Mouse (Mus musculus): ENCODE data around the gene Nlrp10.

Gene Nlrp10

GRCm38 (mm10) chr7:108929726-108930393 lies at the start of gene Nlrp10:
TSS of gene Nlrp10 (minus strand) at chr7:108930178.
- DNase-seq: no peak

DNA sequence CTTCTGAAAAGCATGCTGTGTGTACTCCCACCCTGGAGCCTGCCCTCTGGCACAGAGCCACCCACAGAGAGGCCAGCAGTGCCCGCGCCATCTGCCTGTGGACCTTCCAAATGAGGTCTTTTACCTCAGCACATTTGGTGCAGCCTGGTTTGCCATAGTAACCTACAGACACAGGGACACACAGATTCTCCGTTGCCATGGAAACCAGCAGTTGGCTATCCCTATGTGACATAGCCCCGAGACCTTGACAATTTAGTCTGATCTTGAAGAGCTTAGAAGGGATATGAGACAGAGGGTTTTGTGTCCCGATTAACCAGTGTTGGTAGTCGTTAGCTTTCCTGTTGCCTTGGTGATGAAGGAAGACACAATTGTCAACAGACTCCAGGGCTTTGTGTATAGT lies 42.3 kb upstream of the Nlrp10 start:
- DNase-seq: peak; percentile 33 to 59

GRCm38 (mm10) chr7:108968201-108968600 lies 38.2 kb upstream of the Nlrp10 start:
- DNase-seq: no peak

GRCm38 (mm10) chr7:108966742-108967362 lies 36.9 kb upstream of the Nlrp10 start:
- peak; percentile 63 to 75 for DNase-seq

DNA sequence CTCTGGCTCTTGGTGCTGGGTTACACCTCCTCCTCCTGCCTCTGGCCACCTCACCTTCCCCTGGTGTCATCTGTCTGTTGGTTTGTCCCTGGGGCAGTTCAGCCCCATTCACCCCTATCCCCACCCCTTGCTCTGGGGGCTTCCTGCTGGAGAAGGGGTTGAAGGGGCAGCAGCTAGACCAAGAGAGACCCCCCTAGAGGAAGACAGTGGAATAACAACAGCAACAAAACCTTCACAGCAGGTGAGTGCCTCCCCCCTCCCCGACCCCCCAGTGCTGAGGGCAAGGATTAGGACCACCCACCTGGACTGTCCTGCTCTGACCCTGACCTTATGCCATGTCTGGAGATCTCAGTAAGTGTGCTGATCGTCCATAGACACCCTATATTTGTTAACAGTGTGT lies 36.0 kb upstream of the Nlrp10 start:
- no peak for DNase-seq

DNA sequence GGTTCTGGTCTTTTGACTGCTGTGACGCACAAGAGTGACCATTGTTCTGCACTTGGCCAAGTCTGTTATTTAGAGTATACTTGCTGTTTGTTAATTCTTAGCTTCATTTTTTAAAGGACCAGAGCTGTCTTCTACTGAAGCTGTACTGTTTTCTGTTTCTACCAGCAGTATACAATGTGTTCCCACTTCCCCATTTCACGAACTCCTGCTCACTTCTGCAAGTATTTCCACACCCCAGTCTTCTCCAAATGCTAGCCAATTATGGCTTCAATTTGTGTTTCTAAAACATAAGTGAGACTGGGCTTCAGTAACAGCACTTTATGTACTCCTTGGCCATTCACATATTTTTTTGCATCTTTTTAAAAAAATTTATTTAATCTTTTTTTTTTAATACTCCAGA lies 27.8 kb upstream of the Nlrp10 start:
- no peak for DNase-seq

- peak in 1 of 2 experiments; percentile 35 for DNase-seq
Observed at GRCm38 (mm10) chr7:108954185-108954584, 24.2 kb upstream of the Nlrp10 start.

DNA sequence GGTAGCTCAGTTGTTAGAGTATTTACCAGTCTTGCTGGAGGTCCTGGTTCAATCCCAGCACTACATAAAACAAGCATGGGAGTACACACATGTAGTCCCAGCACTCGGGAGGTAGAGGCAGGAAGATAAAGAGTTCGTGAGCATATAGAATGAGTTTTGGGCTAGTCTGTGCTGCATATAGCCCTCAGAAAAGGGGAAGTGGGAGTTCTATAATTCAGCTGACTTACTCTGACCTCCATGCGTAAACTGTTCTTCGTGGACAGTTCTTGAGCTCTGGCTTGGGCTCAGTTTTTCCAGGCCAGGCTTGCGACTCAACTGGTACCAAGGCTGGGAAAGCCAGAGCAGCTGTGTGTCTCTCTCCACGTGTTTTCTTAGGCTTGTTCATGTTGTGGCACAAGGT lies 22.8 kb upstream of the Nlrp10 start:
- no peak for DNase-seq

GRCm38 (mm10) chr7:108950762-108951331 lies 20.9 kb upstream of the Nlrp10 start:
- DNase-seq: peak; percentile 54 to 59

- peak; percentile 65 to 69 for DNase-seq
Observed at GRCm38 (mm10) chr7:108950312-108950761, 20.4 kb upstream of the Nlrp10 start, which contains the start of gene Tub. TSS of gene Tub (plus strand) at chr7:108950338.

DNA sequence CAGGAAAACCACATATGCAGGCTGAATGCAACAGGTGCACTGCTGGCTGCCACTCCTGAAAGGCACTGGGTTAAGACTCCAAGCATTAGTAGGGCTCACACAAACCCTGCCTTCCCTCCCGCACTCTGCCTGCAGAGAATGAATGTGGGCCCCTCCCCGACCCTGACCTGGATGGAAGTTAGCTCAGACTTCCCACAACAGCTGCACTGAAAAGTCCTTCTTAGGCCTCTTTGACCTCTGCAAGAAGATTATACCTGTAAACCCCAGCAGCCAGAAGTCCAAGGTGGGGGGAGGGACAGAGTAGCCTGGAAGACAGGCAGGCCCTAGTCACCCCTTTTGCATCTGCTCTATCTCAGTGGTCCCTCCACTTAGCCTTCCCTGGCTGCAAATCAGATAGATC lies 19.3 kb upstream of the Nlrp10 start:
- no peak for DNase-seq

GRCm38 (mm10) chr7:108948611-108949010 lies 18.6 kb upstream of the Nlrp10 start:
- no peak for DNase-seq

GRCm38 (mm10) chr7:108944002-108944401 lies 14.0 kb upstream of the Nlrp10 start:
- DNase-seq: peak; percentile 34 to 67

- DNase-seq: no peak
Observed at GRCm38 (mm10) chr7:108941466-108941865, 11.5 kb upstream of the Nlrp10 start.

GRCm38 (mm10) chr7:108936591-108936990 lies 6.6 kb upstream of the Nlrp10 start:
- DNase-seq: no peak

- DNase-seq: no peak
Observed at GRCm38 (mm10) chr7:108935411-108935810, 5.4 kb upstream of the Nlrp10 start.

DNA sequence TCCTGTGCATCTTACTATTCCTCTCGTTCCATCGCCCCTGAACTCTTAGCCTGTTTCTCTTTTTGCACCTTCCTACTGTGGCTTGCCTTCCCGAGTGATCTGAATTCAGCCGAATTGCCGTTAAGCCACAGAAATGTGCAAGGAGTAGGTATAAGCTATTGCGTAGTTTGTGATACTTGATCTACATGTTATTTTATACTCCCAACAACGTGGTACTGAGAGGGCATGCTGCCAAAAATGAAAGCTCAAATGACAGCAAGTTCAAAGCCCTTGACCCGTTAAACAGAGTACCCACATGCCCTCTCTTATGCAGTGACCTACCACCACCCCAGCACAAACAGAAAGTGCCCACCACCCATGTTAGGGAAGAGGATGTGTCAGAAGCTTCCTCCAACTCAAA lies 4.9 kb upstream of the Nlrp10 start:
- DNase-seq: no peak

DNA sequence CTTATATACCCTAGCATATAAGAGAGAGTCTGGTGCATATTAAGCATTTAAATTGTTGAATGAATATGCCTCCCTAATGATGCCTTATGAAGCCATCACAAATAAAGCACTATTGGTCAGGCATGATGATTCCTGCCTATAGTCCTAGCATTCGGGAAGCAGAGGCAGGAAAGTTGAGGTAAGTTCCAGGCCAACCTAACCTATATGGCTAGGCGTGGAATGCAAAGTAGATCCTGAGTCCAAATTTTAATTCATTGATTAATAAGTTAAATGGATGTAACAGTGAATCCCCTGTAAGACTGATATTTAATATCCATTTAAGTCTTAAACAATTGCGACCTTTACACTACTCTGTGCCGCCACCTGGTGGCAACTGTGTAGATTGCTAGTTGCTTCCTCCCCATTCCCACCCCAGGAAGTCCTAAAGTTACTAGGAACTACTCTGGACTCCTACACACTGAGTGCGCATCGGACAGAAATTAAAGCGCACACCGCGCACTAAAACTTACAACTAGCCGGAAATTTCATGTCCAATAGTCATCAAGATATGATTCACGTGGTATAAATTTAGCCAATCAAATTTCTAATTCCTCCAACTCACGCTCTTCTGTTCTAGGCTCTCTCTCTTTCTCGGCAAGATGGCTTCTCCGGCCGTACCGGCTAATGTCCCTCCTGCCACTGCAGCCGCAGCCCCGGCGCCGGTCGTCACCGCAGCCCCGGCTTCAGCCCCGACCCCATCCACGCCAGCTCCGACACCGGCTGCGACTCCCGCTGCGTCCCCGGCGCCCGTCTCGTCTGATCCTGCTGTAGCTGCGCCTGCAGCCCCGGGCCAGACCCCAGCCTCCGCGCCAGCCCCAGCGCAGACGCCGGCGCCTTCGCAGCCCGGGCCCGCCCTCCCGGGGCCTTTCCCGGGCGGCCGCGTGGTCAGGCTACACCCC lies 4.1 kb upstream of the Nlrp10 start, which contains the start of gene Eif3f:
Gene Eif3f, plus strand, starts transcription at position 624 of the 938 bp plus-strand sequence.
- DNase-seq: peak; percentile 95 to 98

GRCm38 (mm10) chr7:108928280-108929188 lies 1.4 kb downstream of the Nlrp10 start:
- DNase-seq: no peak

DNA sequence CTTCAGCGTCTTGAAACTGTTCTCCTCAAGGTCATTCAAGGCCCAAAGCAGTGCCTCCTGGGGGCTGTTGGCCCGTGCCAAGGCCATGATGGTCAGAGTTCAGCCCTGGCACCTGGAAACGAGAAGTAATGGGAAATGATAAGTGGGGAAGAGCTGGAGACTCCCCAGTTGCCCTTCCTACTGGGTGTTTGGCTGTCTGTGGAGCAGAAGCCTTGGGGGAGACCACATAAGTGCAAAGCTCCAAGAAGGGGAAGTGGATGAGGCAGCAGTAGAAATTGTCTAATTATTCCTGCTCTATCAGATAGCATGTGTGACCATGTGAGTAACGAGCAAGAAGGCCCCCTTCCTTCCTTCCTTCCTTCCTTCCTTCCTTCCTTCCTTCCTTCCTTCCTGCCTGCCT lies 2.9 kb downstream of the Nlrp10 start:
- no peak for DNase-seq

GRCm38 (mm10) chr7:108903969-108904368 lies 26.0 kb downstream of the Nlrp10 start:
- no peak for DNase-seq

DNA sequence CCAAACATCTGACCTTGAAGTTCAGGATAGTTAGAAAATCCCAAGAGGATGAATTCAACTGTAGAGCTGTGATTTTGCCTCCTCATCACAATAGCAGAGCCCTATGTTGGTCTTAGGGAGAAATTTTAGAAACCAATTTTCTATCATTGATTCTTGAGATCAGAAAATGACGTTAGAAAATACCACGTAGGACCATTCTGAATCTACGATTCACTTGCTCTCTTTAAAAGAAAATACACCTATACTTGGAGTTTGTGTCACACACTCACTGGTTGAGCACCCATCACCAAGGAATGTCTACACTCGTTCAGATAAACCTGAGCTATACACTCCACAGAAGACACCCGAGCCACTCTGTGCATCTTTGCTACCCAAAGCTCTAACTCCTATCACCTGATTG lies 35.7 kb downstream of the Nlrp10 start, which contains the start of gene Olfr519:
Gene Olfr519, minus strand, starts transcription at position 101 of the 400 bp plus-strand sequence.
- DNase-seq: no peak

Data from cerebellum, postnatal 36 days (tissue).